Mouse (Mus musculus): ENCODE data around the gene Flcn. TPM values are rescaled to one million over a fixed set of nuclear protein-coding genes. Genes with fewer than 3 reads are reported as not detected.

Flcn gene
- polyA plus RNA-seq, 1 experiment from 2014 or later, result 35.9 TPM

DNA sequence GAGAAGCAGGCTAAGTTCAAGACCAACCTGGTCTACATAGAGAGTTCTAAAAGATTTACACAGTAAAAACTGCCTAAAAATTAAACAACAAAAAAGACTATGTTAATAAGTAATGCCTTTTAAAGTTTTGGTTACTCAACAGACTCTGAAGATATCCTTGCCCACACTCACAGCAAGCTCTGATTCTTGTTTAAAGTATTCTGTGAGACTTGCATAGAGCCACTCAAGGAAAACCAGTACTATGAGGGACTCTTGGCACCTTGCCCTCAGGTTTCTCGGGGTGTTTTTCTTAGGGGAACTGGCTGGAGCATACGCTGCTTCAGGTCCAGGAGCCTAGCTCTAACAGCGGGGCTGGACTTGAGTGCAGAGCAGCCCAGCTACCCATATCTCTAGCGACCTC lies 30.4 kb downstream of the Flcn start:
- no peak overlapping the region for H3K9ac ChIP-seq (replicated peaks; ENCODE audit: low read length)
- WGBS, result 90% methylated on average over 4 of the region's 4 CpGs
- no peak overlapping the region for H3K4me2 ChIP-seq (ENCODE audit: low read length)
- H3K4me1 ChIP-seq (ENCODE audit: control insufficient read depth, insufficient read depth, low read length), result no peaks in the 10 kb centered on the region
- H3K27ac ChIP-seq (replicated peaks; ENCODE audit: low read depth, low read length), result no peak overlapping the region
- DNase-seq (no peak), ATAC-seq (ENCODE audit: low FRiP score, low TSS enrichment) (no peak)
- no peak overlapping the region for H3K4me3 ChIP-seq (replicated peaks; ENCODE audit: low read depth, low read length)
- H3K36me3 ChIP-seq (ENCODE audit: control insufficient read depth, insufficient read depth, low read length), result peaks cover 39% of the 10 kb centered on the region
- H3K9me3 ChIP-seq (ENCODE audit: control insufficient read depth, low read length), result no peaks in the 10 kb centered on the region
- no peaks in the 10 kb centered on the region for H3K27me3 ChIP-seq (ENCODE audit: control insufficient read depth, insufficient read depth, low read length)

DNA sequence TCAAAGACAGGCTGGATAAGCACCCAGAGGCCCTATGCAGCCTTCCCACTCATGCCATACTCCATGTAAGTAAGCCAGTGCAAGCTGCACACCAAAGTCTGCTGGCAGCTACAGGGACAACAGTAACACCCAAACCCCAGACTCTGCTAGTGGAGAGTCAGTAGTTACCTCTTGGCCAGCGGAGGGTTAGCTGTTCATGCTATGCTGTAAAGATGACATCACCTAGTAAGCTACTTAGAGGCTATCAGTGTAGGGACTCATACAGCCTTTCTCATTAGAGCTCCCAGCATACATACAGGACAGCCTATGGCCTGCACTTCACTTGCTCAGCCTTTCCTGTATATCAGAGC lies 31.0 kb downstream of the Flcn start:
- WGBS, result 80% methylated on average over 1 of the region's 1 CpGs
- Histone ChIP-seq H3K27ac (replicated peaks; ENCODE audit: low read depth, low read length) (no peak overlapping the region), H3K27me3 (ENCODE audit: control insufficient read depth, insufficient read depth, low read length) (no peaks in the 10 kb centered on the region), H3K9me3 (ENCODE audit: control insufficient read depth, low read length) (no peaks in the 10 kb centered on the region), H3K4me2 (ENCODE audit: low read length) (no peak overlapping the region), H3K36me3 (ENCODE audit: control insufficient read depth, insufficient read depth, low read length) (peaks cover 44% of the 10 kb centered on the region), H3K4me1 (ENCODE audit: control insufficient read depth, insufficient read depth, low read length) (no peaks in the 10 kb centered on the region), H3K4me3 (replicated peaks; ENCODE audit: low read depth, low read length) (no peak overlapping the region), H3K9ac (replicated peaks; ENCODE audit: low read length) (no peak overlapping the region)
- no peak for ATAC-seq (ENCODE audit: low FRiP score, low TSS enrichment)
- no peak for DNase-seq

DNA sequence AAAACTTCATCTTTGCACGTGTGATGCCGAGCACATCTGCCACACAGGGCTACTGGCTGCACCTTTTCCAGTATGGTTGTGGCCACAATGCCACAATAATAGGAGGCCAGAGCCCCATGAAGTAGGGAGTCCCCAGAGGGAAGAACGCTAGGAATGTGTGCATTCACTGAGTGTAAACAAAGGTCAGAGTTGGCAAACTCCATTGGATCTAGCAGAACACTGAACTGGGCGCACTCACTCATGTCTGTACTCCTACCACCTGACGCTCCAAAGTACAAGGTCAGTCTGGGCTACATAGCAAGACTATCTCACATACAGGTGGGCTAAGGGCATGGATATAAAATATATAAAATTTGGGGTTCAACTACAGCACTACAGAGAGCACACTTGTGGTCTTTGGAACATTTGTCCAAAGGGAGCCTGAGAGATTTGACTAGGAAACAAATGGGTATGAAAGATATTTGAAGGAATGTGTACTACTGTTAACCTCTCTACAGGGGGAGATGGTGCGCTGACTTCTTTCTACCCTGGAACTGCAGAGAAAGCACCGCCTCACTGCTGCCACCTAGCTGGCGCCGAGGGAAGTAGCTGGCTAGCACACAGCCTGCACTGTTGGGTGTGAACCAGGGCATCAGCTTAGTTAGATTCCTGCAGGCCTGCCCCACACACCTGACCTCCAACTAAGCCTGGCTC lies 31.5 kb downstream of the Flcn start:
- Histone ChIP-seq H3K27ac (replicated peaks; ENCODE audit: low read depth, low read length) (no peak overlapping the region), H3K9ac (replicated peaks; ENCODE audit: low read length) (no peak overlapping the region), H3K4me3 (replicated peaks; ENCODE audit: low read depth, low read length) (no peak overlapping the region), H3K27me3 (ENCODE audit: control insufficient read depth, insufficient read depth, low read length) (no peaks in the 10 kb centered on the region), H3K9me3 (ENCODE audit: control insufficient read depth, low read length) (no peaks in the 10 kb centered on the region), H3K4me2 (ENCODE audit: low read length) (no peak overlapping the region), H3K36me3 (ENCODE audit: control insufficient read depth, insufficient read depth, low read length) (peaks cover 50% of the 10 kb centered on the region), H3K4me1 (ENCODE audit: control insufficient read depth, insufficient read depth, low read length) (no peaks in the 10 kb centered on the region)
- 58% methylated on average over 9 of the region's 9 CpGs for WGBS
- ATAC-seq (ENCODE audit: low FRiP score, low TSS enrichment), result no peak
- DNase-seq, result peak; percentile 70

DNA sequence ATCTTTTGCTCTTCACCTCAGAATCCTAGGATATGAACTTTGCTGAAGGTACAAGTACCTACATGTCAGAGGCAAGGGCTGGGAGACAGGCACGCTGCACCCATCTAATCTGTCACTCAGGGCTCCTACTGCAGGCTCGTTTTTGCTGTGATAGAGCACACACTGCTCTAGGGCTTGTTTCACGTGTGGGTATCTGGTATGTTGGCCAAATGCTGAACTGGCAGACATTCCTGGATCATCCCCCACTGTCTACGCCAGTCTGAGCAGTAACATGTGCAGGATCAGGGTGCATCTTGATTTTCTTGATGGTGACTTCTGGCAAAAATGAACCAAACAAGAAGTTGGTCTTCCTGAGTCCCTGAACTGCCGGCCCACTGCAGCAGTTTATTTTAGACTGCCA lies 32.6 kb downstream of the Flcn start:
- Histone ChIP-seq H3K9me3 (ENCODE audit: control insufficient read depth, low read length) (no peaks in the 10 kb centered on the region), H3K4me1 (ENCODE audit: control insufficient read depth, insufficient read depth, low read length) (no peaks in the 10 kb centered on the region), H3K9ac (replicated peaks; ENCODE audit: low read length) (no peak overlapping the region), H3K4me3 (replicated peaks; ENCODE audit: low read depth, low read length) (no peak overlapping the region), H3K27ac (replicated peaks; ENCODE audit: low read depth, low read length) (no peak overlapping the region), H3K4me2 (ENCODE audit: low read length) (no peak overlapping the region), H3K27me3 (ENCODE audit: control insufficient read depth, insufficient read depth, low read length) (no peaks in the 10 kb centered on the region), H3K36me3 (ENCODE audit: control insufficient read depth, insufficient read depth, low read length) (peaks cover 59% of the 10 kb centered on the region)
- DNase-seq (no peak), ATAC-seq (ENCODE audit: low FRiP score, low TSS enrichment) (no peak)
- WGBS, result 86% methylated on average over 5 of the region's 5 CpGs

GRCm38 (mm10) chr11:59775435-59776148 lies 34.2 kb downstream of the Flcn start:
- ATAC-seq (ENCODE audit: low FRiP score, low TSS enrichment), result no peak
- Histone ChIP-seq H3K4me1 (ENCODE audit: control insufficient read depth, insufficient read depth, low read length) (no peaks in the 10 kb centered on the region), H3K9me3 (ENCODE audit: control insufficient read depth, low read length) (no peaks in the 10 kb centered on the region), H3K36me3 (ENCODE audit: control insufficient read depth, insufficient read depth, low read length) (peaks cover 76% of the 10 kb centered on the region), H3K9ac (replicated peaks; ENCODE audit: low read length) (no peak overlapping the region), H3K27ac (replicated peaks; ENCODE audit: low read depth, low read length) (no peak overlapping the region), H3K4me2 (ENCODE audit: low read length) (no peak overlapping the region), H3K27me3 (ENCODE audit: control insufficient read depth, insufficient read depth, low read length) (no peaks in the 10 kb centered on the region), H3K4me3 (replicated peaks; ENCODE audit: low read depth, low read length) (no peak overlapping the region)
- DNase-seq, result peak; percentile 15
- WGBS, result 68% methylated on average over 13 of the region's 13 CpGs

DNA sequence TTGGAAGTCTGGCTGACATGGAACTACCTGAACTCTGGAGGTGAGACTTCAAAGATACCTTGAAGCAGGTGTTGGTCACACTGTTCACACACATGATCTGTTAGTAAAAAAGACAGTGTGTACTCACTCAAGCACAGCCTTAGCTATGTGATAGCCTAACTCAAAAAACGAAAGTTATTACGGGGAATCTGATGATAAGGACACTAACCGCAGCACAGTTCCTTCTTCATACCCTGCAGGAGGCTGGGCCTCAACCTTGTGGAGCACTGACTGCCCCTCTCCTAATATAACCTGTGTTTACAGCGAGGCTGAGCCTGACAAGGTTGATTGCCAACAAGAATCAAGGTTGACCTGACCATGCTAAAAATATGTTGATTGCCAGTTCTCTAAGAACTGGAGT lies 35.3 kb downstream of the Flcn start:
- ATAC-seq (ENCODE audit: low FRiP score, low TSS enrichment) (no peak), DNase-seq (no peak)
- no peaks in the 10 kb centered on the region for H3K27me3 ChIP-seq (ENCODE audit: control insufficient read depth, insufficient read depth, low read length)
- H3K27ac ChIP-seq (replicated peaks; ENCODE audit: low read depth, low read length), result no peak overlapping the region
- no peak overlapping the region for H3K9ac ChIP-seq (replicated peaks; ENCODE audit: low read length)
- no peaks in the 10 kb centered on the region for H3K9me3 ChIP-seq (ENCODE audit: control insufficient read depth, low read length)
- H3K4me2 ChIP-seq (ENCODE audit: low read length), result no peak overlapping the region
- H3K4me1 ChIP-seq (ENCODE audit: control insufficient read depth, insufficient read depth, low read length), result no peaks in the 10 kb centered on the region
- 88% methylated on average over 4 of the region's 4 CpGs for WGBS
- no peak overlapping the region for H3K4me3 ChIP-seq (replicated peaks; ENCODE audit: low read depth, low read length)
- peaks cover 84% of the 10 kb centered on the region for H3K36me3 ChIP-seq (ENCODE audit: control insufficient read depth, insufficient read depth, low read length)

GRCm38 (mm10) chr11:59772902-59773301 lies 36.9 kb downstream of the Flcn start:
- no peak overlapping the region for H3K4me3 ChIP-seq (replicated peaks; ENCODE audit: low read depth, low read length)
- no peaks in the 10 kb centered on the region for H3K9me3 ChIP-seq (ENCODE audit: control insufficient read depth, low read length)
- H3K4me2 ChIP-seq (ENCODE audit: low read length), result no peak overlapping the region
- H3K36me3 ChIP-seq (ENCODE audit: control insufficient read depth, insufficient read depth, low read length), result peaks cover 93% of the 10 kb centered on the region
- H3K4me1 ChIP-seq (ENCODE audit: control insufficient read depth, insufficient read depth, low read length), result no peaks in the 10 kb centered on the region
- DNase-seq (no peak), ATAC-seq (ENCODE audit: low FRiP score, low TSS enrichment) (no peak)
- 92% methylated on average over 4 of the region's 4 CpGs for WGBS
- no peak overlapping the region for H3K27ac ChIP-seq (replicated peaks; ENCODE audit: low read depth, low read length)
- H3K27me3 ChIP-seq (ENCODE audit: control insufficient read depth, insufficient read depth, low read length), result no peaks in the 10 kb centered on the region
- H3K9ac ChIP-seq (replicated peaks; ENCODE audit: low read length), result no peak overlapping the region

GRCm38 (mm10) chr11:59772291-59772690 lies 37.5 kb downstream of the Flcn start:
- Histone ChIP-seq H3K4me2 (ENCODE audit: low read length) (no peak overlapping the region), H3K9ac (replicated peaks; ENCODE audit: low read length) (no peak overlapping the region), H3K4me1 (ENCODE audit: control insufficient read depth, insufficient read depth, low read length) (no peaks in the 10 kb centered on the region), H3K4me3 (replicated peaks; ENCODE audit: low read depth, low read length) (no peak overlapping the region), H3K27me3 (ENCODE audit: control insufficient read depth, insufficient read depth, low read length) (no peaks in the 10 kb centered on the region), H3K27ac (replicated peaks; ENCODE audit: low read depth, low read length) (no peak overlapping the region), H3K9me3 (ENCODE audit: control insufficient read depth, low read length) (no peaks in the 10 kb centered on the region), H3K36me3 (ENCODE audit: control insufficient read depth, insufficient read depth, low read length) (peaks cover 93% of the 10 kb centered on the region)
- no peak for ATAC-seq (ENCODE audit: low FRiP score, low TSS enrichment)
- 91% methylated on average over 2 of the region's 2 CpGs for WGBS
- DNase-seq, result no peak

GRCm38 (mm10) chr11:59770753-59771152 lies 39.1 kb downstream of the Flcn start:
- no peak overlapping the region for H3K9ac ChIP-seq (replicated peaks; ENCODE audit: low read length)
- no peak overlapping the region for H3K27ac ChIP-seq (replicated peaks; ENCODE audit: low read depth, low read length)
- DNase-seq (peak; percentile 13), ATAC-seq (ENCODE audit: low FRiP score, low TSS enrichment) (no peak)
- WGBS, result 90% methylated on average over 7 of the region's 7 CpGs
- peaks cover 93% of the 10 kb centered on the region for H3K36me3 ChIP-seq (ENCODE audit: control insufficient read depth, insufficient read depth, low read length)
- no peak overlapping the region for H3K4me3 ChIP-seq (replicated peaks; ENCODE audit: low read depth, low read length)
- no peaks in the 10 kb centered on the region for H3K27me3 ChIP-seq (ENCODE audit: control insufficient read depth, insufficient read depth, low read length)
- H3K4me1 ChIP-seq (ENCODE audit: control insufficient read depth, insufficient read depth, low read length), result no peaks in the 10 kb centered on the region
- H3K9me3 ChIP-seq (ENCODE audit: control insufficient read depth, low read length), result no peaks in the 10 kb centered on the region
- H3K4me2 ChIP-seq (ENCODE audit: low read length), result no peak overlapping the region
